Mouse (Mus musculus): Measurements from ENCODE around the gene Trappc10. TPM values are rescaled to one million over a fixed set of nuclear protein-coding genes. Genes with fewer than 3 reads are reported as not detected.
A peak's percentile ranks its signal among the peaks of the same experiment; 100 is the strongest.

Trappc10 gene
- polyA plus RNA-seq, 1 experiment from 2014 or later, result 11.5 TPM

DNA sequence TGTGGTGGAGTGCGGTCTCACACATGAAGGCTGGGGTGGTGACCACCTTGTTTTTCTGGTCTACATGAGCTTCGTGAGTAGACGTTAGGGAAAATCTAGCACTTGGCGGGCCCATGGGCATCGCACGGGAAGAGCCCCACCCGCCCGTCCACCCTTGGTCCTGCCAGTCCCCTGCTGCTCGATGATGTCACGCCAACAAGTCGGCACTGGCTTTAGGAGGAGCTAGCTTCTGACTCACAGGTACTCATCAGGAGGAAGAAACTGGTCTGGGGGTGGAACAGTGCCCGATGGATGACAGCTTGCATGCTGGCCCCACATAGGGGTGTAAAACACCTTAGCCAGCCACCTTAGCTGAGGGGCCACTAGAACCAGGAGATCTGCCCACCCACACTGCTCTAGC is 81.8 kb downstream of the Trappc10 start:
- H3K4me1 ChIP-seq (replicated peaks), result peaks cover 9% of the 10 kb centered on the region
- DNase-seq (ENCODE audit: low spot score), result no peak
- H3K27me3 ChIP-seq (ENCODE audit: insufficient read depth, poor library complexity, severe bottlenecking), result no peaks in the 10 kb centered on the region
- H3K36me3 ChIP-seq, result peaks cover 68% of the 10 kb centered on the region
- WGBS, result 96% methylated on average over 12 of the region's 12 CpGs
- H3K4me3 ChIP-seq, result no peak overlapping the region
- no peaks in the 10 kb centered on the region for H3K9me3 ChIP-seq
- H3K27ac ChIP-seq, result no peak overlapping the region

DNA sequence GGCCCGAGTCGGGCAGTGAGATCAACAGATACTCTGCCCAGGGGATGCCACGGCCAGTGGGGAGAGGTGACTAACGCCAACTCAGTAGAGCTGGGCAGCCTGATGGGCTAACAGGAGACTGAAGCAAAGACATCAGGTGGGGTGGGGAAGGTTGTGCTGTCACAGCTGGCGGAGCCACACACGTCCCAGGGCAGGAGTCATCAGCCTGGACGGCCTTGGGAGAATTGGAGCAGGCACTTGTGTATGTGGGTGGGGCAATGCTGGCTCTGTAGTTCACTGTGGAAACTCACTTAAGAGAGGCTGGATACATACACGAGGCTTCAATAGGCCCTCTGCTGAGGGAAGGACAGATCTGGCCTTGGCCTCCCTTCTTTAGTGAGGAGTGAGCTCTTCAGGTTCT is 83.3 kb downstream of the Trappc10 start:
- Histone ChIP-seq H3K4me1 (replicated peaks) (peaks cover 9% of the 10 kb centered on the region), H3K4me3 (no peak overlapping the region), H3K27ac (no peak overlapping the region), H3K9me3 (no peaks in the 10 kb centered on the region), H3K27me3 (ENCODE audit: insufficient read depth, poor library complexity, severe bottlenecking) (no peaks in the 10 kb centered on the region), H3K36me3 (peaks cover 53% of the 10 kb centered on the region)
- DNase-seq (ENCODE audit: low spot score), result no peak
- 80% methylated on average over 8 of the region's 8 CpGs for WGBS

DNA sequence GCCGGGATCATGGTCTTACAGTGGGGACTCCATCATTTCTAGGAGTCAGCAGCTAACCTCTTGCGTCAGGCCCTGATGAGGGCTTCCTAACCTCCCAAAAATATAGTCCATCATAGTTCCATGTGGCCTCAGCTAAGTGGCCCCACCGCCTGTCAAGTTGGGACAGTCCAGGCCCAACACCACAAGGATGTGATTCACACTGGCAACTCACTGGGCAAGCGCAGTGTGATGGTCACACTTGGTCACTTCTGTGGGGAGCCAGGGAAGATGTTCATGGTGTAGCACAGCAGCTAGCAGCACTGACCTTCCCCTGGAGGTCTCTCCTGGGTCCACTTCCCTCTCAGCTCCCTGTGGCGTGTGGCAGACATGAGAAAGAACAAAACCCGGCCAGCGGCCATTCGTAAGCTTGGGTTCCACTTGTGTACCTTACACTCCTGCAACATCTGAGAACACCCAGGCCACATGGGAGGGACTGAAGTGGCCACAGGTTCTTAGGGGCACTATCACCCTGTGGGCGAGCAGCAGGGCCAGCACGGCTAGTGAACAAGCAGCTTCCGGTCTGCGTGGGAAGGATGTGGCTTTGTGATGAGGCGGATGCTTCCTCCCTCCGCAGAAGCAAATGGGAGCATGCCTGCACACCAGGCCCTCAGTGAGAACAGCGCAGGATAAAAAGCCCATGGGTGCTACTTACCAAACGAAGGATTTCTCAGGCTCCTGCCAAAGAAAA is 83.9 kb downstream of the Trappc10 start:
- Histone ChIP-seq H3K27ac (no peak overlapping the region), H3K27me3 (ENCODE audit: insufficient read depth, poor library complexity, severe bottlenecking) (no peaks in the 10 kb centered on the region), H3K9me3 (no peaks in the 10 kb centered on the region), H3K4me1 (replicated peaks) (peaks cover 9% of the 10 kb centered on the region), H3K4me3 (no peak overlapping the region), H3K36me3 (peaks cover 47% of the 10 kb centered on the region)
- DNase-seq (ENCODE audit: low spot score), result no peak
- WGBS, result 90% methylated on average over 16 of the region's 16 CpGs

DNA sequence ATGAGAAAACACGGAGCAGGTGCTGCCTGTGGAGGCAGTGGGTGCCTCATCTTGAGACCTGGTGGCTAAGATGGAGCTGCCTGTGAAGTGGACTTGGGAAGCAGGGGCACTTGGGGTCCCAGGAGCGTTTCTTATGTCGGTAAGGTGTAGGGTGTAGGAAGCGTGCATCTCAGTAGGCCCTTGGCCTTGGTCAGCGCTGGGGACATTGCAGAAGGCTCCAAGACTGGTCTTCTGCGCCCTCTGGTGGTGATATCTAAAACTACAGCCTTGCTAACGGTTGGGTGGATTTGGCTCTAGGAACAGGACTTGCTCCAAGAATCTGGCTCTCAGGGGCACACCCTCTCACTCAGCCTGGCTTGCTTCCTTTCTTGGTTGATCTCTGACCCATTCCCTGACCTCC is 84.5 kb downstream of the Trappc10 start:
- Histone ChIP-seq H3K9me3 (no peaks in the 10 kb centered on the region), H3K4me3 (peak overlapping the region; percentile 24; the same call in 1 of the 2 replicates), H3K36me3 (peaks cover 41% of the 10 kb centered on the region), H3K27me3 (ENCODE audit: insufficient read depth, poor library complexity, severe bottlenecking) (no peaks in the 10 kb centered on the region), H3K4me1 (replicated peaks) (peaks cover 9% of the 10 kb centered on the region), H3K27ac (0 out of 2 replicates have a peak overlapping the region, but pooled peaks have one; percentile 4)
- DNase-seq (ENCODE audit: low spot score), result peak; percentile 84
- 2% methylated on average over 7 of the region's 7 CpGs for WGBS

DNA sequence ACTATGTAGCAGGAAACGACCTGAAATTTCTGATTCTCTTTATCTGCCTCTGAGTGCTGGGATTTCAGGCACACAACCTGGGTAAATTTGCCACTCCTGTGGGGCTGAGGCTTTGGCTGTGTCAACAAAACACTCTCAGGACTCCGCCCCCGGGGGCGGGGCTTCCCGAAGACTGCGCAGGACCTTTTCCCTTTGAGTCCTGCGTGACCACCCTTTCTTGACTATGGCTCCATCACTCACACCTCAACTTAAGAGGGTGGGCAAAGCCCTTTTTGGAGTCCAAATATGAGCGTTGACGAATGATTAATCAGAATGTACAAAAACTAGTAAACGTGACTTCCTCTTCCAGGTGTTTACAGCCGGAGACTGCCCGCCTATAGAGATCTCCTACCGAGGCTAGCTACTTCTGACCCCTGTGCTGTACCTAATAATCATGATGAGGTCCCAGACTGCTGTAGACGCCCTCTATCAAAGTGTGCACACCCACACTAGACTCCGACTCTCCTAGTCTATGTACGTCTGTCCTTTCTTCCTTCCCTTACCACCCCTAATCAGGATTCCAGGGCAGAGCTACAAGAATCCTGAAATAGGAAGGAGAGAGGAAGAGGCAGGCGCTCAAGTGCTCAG is 85.1 kb downstream of the Trappc10 start:
- H3K27me3 ChIP-seq (ENCODE audit: insufficient read depth, poor library complexity, severe bottlenecking), result no peaks in the 10 kb centered on the region
- peaks cover 9% of the 10 kb centered on the region for H3K4me1 ChIP-seq (replicated peaks)
- DNase-seq (ENCODE audit: low spot score), result peak; percentile 28
- WGBS, result 15% methylated on average over 17 of the region's 17 CpGs
- peaks cover 35% of the 10 kb centered on the region for H3K36me3 ChIP-seq
- no peaks in the 10 kb centered on the region for H3K9me3 ChIP-seq
- peak overlapping the region; percentile 24 for H3K4me3 ChIP-seq
- H3K27ac ChIP-seq, result 0 out of 2 replicates have a peak overlapping the region, but pooled peaks have one; percentile 4

DNA sequence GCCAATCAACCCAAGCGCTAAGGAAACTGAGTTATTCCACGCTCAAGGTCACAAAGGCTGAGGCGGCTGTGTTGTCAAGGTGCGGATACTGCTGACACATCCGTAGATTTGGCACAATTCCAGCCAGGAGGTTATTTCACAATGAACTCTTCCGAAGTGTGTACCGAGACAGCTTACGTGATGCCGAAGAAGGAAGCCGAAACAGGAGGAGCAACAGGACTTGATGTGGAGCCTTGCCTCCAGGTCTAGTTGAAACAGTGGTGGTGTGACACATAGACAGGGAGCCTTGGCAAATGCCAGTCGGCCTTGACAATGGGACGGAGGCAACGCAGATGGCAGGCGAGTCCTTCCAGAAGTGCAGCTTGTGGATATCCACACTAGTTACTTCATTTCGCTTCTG is 86.4 kb downstream of the Trappc10 start:
- H3K4me3 ChIP-seq, result no peak overlapping the region
- no peak overlapping the region for H3K27ac ChIP-seq
- DNase-seq (ENCODE audit: low spot score), result no peak
- H3K36me3 ChIP-seq, result peaks cover 26% of the 10 kb centered on the region
- H3K4me1 ChIP-seq (replicated peaks), result peaks cover 9% of the 10 kb centered on the region
- no peaks in the 10 kb centered on the region for H3K9me3 ChIP-seq
- no peaks in the 10 kb centered on the region for H3K27me3 ChIP-seq (ENCODE audit: insufficient read depth, poor library complexity, severe bottlenecking)
- 91% methylated on average over 15 of the region's 15 CpGs for WGBS

DNA sequence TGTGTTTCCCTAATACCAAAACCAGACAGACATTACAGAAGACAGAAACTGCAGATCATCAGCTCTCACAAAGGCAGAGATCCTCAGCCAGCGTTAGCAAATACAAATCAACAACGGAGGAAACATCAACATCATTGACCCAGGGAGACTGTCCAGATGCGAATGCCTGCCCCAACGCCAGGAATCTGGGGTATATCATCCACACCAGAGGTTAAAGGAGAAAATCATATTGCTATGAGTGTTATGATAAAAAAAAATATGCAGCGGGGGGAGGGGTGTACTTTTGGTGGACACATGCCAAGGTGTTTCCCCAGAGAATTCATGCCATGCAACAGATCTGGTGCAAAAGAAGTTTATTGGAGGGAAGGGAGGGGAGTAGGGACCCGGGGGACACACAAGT is 87.5 kb downstream of the Trappc10 start:
- WGBS, result 82% methylated on average over 6 of the region's 6 CpGs
- H3K9me3 ChIP-seq, result no peaks in the 10 kb centered on the region

DNA sequence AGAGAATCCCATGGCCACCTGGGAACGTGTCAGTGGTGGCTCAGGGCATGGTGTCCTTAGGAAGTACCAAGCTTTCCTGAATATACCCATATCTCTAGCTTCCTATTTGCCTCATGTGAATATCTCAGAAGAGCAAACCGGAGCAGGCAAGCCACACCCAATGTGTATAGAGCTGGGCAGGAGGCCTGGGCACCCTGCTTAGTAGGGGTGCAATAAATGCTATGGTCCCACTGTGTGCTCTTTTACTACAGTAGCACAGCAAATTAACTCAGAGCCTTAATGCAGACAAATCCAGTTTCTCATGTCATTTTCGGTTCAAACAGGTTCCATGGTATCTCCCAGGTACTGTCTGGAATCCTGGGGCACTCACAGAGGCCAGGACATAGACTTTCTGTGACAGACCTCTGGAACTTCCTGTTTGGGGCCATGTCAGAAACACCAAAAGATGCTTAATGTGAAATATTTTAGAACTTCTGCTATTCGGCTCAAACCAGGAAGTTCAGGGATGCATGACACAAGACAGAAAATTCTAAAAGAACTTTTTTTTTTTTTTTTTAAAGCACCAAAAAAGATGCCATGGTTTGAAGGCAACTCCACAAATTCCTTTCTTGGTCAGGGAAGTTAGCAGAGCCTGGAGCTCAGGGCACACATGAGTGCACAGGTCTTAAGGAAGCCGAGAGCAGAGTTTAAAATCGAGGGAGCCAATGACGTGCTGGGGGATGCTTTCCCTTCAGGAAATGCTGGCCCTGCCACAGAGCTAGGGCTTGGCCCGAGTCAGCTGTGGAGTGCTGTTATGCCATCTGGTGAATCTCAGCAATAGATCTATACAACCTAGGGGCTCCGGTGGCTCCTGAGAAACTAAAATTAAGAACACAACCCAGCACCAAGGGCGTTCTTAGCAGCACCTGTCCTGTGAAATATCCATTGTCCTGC is 95.3 kb downstream of the Trappc10 start:
- Histone ChIP-seq H3K4me3 (no peak overlapping the region), H3K27me3 (ENCODE audit: insufficient read depth, poor library complexity, severe bottlenecking) (no peaks in the 10 kb centered on the region), H3K4me1 (replicated peaks) (no peaks in the 10 kb centered on the region), H3K36me3 (no peaks in the 10 kb centered on the region), H3K9me3 (no peaks in the 10 kb centered on the region), H3K27ac (no peak overlapping the region)
- DNase-seq (ENCODE audit: low spot score), result no peak
- 66% methylated on average over 10 of the region's 10 CpGs for WGBS

More for the DNA sequence above, 87.5 kb downstream of the Trappc10 start:
- no peak overlapping the region for H3K27ac ChIP-seq
- no peaks in the 10 kb centered on the region for H3K27me3 ChIP-seq (ENCODE audit: insufficient read depth, poor library complexity, severe bottlenecking)
- H3K36me3 ChIP-seq, result peaks cover 15% of the 10 kb centered on the region
- DNase-seq (ENCODE audit: low spot score), result no peak
- peaks cover 9% of the 10 kb centered on the region for H3K4me1 ChIP-seq (replicated peaks)
- H3K4me3 ChIP-seq, result no peak overlapping the region

DNA sequence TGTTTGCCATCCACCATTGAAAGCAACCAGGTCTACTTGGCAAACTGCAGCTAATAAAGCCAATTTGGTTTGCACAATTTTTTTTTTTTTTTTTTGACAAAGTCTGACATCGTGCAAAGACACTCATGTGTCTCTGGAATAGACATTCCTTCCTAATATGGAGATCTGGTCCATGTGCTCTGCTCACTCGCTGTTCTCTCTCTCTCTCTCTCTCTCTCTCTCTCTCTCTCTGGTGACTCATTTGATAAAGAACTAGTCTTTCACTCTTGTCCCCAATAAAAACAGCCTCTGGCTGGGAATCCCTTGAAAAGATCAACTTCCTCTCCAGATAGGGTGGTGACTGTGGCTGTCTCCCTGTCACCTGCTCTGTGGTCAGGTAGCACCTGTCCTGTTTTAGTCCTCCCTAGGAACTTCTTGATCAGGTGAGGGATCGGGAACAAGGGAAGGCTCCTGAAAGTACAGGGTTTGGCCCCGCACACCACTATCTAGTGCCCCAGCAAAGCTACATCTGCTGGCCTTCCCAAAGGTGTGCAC is 96.5 kb downstream of the Trappc10 start:
- no peak overlapping the region for H3K4me3 ChIP-seq
- DNase-seq (ENCODE audit: low spot score), result no peak
- H3K4me1 ChIP-seq (replicated peaks), result no peaks in the 10 kb centered on the region
- H3K9me3 ChIP-seq, result no peaks in the 10 kb centered on the region
- no peaks in the 10 kb centered on the region for H3K27me3 ChIP-seq (ENCODE audit: insufficient read depth, poor library complexity, severe bottlenecking)
- WGBS, result 82% methylated on average over 4 of the region's 4 CpGs
- H3K36me3 ChIP-seq, result no peaks in the 10 kb centered on the region
- H3K27ac ChIP-seq, result no peak overlapping the region

DNA sequence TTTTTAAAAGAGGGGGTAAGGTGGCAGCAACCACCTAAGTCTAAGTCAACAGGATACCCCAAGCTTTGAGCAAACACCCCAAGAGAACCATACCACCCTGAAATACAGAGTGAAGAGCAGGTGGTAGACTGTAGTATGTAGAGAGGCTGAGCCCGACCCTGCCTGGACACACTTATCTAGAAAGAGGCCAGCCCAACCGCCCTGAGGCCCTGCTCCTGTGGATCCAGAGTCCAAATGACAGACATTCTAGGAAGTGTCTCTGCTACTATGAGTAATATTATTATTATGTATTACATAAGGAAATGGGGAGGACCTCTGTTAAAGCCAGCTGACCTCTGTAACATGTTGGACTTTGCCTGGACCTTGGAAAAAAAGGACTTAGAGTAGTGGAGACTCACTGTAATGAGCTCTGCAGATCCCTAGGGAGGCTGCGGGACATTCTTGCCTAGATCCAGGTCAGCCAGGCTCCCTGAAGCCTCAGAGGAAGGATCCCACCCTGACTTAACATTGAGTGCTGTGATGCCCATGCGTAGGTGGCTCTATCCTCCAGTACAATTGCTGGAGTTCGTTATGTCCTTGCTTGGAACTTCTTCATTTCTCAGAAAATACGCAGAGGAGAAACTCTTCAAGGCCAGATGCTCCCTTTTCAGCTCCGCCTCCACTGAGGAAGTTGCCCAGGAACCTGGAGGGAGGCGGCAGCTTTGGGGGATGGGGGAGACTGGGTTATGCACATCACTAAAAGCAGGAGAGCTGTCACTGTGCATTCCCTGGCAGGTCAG is 100.5 kb downstream of the Trappc10 start:
- WGBS, result 57% methylated on average over 8 of the region's 8 CpGs
- H3K4me3 ChIP-seq, result no peak overlapping the region
- H3K4me1 ChIP-seq (replicated peaks), result peaks cover 4% of the 10 kb centered on the region; the same call in 1 of the 2 replicates
- H3K27me3 ChIP-seq (ENCODE audit: insufficient read depth, poor library complexity, severe bottlenecking), result no peaks in the 10 kb centered on the region
- no peaks in the 10 kb centered on the region for H3K36me3 ChIP-seq
- DNase-seq (ENCODE audit: low spot score), result no peak
- no peaks in the 10 kb centered on the region for H3K9me3 ChIP-seq
- no peak overlapping the region for H3K27ac ChIP-seq

DNA sequence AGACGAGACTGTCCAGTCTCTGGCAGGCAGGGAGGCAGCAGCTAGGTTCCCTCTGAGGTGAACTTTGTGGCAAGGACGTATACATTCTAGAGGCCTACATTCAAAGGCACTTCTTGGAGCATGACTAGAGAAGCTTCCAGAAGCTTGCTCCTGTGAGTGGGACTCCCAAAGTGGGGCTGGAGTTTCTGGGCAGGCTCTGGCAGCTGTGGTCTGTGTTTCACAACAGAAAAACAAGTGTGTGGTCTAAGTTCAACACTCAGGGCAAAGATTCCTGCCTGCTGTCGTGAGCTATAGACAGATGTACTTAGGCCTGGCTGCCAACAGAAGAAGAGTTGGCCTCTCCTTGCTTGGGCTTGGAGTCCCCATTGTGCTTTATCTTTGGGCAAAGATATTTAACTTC is 103.6 kb downstream of the Trappc10 start:
- no peak for DNase-seq (ENCODE audit: low spot score)
- H3K4me3 ChIP-seq, result no peak overlapping the region
- no peak overlapping the region for H3K27ac ChIP-seq
- H3K4me1 ChIP-seq (replicated peaks), result peaks cover 18% of the 10 kb centered on the region
- no peaks in the 10 kb centered on the region for H3K27me3 ChIP-seq (ENCODE audit: insufficient read depth, poor library complexity, severe bottlenecking)
- H3K36me3 ChIP-seq, result no peaks in the 10 kb centered on the region
- WGBS, result 77% methylated on average over 3 of the region's 3 CpGs
- no peaks in the 10 kb centered on the region for H3K9me3 ChIP-seq

DNA sequence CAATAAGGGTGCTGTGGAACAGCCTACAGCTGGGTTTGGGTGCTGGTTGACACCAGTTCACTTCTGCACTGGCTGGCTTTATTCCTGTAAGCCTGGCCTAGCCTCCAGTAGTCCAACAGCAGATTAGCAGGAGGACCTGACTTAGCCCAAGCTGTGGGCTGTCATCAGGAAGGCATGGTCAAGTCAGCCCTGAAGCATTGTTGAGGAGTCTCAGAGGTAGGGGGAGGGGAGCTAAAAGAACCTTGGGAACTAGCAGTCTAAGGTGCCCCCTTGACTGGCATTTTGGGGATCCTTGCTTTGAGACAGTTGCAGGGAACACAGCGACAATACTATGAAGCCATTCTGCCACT is 104.2 kb downstream of the Trappc10 start:
- Histone ChIP-seq H3K27ac (no peak overlapping the region; the same call in 1 of the 2 replicates), H3K36me3 (no peaks in the 10 kb centered on the region), H3K27me3 (ENCODE audit: insufficient read depth, poor library complexity, severe bottlenecking) (no peaks in the 10 kb centered on the region), H3K4me1 (replicated peaks) (peaks cover 24% of the 10 kb centered on the region), H3K4me3 (no peak overlapping the region), H3K9me3 (no peaks in the 10 kb centered on the region)
- DNase-seq (ENCODE audit: low spot score), result no peak
- 85% methylated on average over 1 of the region's 1 CpGs for WGBS

All from hindbrain, embryonic 10.5 days (tissue).